Mouse (Mus musculus) right cerebral cortex, postnatal 14 days (tissue): ENCODE data around the gene Fam117a.

Experiments used
- DNase-seq: peaks from one replicate; pipeline ENCODE4 v3.0.0; 2022

Gene Fam117a

DNA sequence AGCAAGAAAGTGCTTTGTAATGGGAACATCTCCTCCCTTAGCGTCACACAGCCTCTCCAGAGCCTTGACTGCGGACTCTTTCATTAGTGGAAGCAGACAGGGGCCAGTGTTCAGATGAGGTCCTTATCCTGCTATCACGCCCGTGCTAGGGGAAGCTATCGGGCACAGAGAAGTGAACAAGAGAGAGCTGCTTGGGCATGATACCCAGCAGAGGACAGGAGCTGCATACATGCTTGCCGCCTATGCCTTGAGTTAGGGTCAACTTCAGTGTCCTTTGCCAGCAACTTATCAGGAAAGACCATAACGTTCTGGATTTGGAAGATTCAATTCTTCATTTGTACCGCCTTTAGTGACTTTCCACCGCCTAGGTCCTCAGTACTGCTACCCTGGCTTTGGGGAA, 3.0 kb upstream of the Fam117a start:
- no peak for DNase-seq

DNA sequence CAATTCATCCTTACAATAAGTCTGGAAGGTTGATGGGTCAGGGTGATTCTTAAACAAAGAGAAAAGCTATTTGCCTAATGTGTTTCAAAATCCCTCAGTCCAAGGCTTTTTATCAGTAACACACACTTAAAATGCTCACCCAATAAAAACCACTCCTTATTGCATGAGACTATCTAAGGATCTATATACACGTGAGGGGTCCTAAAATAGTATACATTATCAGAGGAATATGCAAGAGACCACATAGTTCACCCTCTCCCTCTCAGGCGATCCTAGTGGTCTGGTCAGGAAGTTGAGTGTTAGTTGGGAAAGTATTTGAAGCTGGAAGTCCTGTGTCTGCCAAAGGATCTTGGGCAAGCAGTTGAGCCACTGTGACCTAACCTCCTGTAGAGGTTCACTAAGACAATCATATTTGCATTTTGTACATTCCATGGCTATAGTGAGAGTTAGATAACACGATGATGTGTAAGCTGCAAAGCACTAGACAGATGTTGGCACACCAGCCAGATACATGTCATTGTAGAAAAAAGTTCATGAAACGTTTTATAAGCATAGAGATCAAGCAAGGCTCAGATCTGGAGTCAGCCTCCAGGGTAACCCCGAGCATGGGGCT, 2.3 kb upstream of the Fam117a start:
- DNase-seq, result no peak

DNA sequence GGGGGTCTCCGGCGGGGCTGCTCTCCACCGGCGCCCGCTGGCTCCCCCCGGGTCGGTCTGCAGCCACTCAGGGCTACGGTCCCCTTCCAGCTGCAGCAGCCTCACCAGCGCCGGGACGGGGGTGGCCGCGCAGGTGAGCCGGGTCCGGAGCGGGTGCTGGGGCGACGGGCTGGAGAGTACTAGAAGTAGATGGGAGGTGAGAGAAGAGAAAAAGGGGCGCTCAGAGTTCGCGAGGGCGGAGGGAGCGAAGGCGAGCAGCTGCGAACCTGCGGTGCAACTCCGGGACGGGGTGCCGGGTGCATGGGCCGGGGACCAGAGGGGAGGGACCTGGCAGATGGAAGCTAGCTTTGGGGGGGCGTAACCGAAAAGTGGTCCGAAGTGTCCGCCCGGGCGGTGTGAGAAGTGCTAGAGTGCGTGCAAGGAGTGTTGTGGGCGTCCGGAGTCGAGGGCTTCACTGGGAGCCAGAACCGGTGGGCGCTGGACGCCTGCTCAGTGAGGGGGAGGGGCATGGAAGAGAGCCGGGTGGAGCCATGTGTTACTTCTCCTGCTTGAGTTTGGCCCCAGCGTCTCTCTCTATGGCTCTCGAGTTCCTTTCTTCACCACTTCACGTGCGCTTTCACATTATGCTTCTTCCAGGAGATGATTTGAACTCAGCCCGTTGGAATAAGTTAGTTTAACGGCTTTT, 453 bp downstream of the Fam117a start:
- peak; percentile 37 for DNase-seq

DNA sequence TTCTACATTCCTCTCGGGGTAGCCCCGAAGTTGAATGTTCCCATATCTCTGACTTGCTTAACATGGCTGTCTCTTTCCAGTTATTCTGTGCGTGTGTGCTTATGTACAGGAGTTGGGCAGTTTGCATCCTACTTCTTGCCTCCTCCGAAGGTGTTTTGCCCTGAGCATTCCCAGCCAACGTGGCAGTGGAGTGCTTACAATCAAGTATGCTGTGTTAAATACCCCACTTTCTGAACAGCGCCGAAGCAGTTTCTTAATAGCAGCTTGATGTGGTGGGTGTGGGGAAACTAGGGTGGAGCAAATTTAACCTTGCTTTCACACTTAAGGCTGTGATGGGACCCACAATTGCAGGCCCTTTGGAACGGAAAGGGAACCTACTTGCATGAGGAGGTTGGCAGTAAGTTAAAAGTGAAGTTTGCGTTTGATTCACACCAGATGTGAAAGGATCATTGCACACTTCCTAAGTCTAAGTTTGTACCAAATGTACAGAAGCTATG, 1.1 kb downstream of the Fam117a start:
- no peak for DNase-seq

DNA sequence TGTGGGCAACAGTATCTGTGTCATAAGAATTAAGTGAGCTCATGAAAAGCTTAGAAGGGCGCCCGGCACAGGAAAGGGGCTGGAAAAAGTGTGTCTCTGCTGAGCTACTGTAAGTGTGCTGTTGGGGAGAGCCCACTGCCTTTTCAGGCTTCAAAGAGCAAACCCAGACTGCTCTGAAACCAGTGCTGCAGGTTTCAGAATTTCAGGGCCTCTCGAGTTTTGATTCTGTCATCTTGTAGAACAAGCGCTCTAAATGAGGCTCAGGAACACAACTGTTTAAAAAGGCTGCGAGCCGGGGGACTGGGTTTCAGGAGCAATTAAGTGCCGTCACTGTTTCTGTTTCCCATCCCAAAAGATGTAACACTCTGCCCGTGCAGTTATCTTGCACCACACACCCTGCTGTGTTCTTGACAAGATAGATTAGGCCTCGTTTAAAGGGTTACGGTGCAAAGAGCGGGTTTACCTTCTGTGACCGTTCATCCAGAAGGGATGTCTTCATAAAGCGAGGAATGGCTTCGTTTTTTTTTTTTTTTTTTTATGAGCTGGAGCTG, 2.7 kb downstream of the Fam117a start:
- no peak for DNase-seq

DNA sequence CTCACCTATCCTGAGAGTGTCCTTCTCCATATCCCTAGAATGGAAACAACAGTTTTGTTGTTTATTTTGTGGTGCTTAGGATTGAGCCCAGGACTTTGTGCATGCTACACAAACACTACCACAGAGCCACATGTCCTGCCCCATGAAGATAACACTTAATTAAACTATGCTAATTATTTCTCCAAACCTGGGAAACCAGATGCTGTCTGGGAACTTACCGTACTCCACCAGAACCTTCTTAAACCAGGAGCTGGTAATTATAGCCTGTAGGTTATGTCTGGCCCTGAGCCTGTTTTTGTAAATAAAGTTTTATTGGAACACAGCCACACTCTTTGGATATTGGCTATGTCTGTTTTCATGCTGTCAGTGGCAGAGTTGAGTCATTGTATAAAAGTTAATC, 3.4 kb downstream of the Fam117a start:
- no peak for DNase-seq

DNA sequence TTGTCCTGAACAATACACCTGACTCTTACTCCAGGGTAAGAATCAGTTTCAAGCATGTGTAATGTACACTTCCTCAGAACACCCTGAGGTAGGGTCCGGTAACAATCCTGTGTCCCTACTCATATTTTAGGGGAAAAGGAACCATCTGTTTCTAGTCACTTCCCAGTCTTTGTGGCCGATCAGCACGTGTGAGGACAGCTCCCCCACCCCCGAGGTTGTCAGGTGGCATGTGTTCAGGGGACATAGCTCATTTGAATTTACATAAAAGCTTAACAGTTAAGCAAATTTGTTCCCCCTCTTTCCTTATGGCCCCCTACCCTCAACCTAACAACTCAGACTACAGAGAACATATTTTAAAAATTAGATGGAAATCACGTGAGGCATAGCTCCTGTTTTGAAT, 3.8 kb downstream of the Fam117a start:
- DNase-seq, result no peak

DNA sequence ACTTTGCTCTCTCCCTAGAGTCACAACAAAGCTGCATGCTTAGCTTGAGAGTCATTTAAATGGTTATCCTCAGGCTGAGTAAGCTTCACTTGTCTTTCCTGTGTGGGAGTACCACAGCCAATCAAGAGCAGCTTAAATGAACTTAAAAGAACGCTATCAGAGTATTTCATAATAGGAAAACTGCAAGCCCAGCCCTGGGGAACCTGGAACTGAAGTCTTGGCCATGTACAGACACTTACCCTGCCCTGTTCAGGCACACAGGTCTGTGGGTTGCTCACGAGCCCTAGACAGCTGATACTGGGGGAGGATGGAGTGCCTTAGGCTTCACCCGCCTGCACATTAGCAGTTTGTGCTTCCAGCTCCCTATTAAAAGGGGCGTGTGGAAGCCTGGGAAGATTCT, 6.4 kb downstream of the Fam117a start:
- DNase-seq, result no peak

DNA sequence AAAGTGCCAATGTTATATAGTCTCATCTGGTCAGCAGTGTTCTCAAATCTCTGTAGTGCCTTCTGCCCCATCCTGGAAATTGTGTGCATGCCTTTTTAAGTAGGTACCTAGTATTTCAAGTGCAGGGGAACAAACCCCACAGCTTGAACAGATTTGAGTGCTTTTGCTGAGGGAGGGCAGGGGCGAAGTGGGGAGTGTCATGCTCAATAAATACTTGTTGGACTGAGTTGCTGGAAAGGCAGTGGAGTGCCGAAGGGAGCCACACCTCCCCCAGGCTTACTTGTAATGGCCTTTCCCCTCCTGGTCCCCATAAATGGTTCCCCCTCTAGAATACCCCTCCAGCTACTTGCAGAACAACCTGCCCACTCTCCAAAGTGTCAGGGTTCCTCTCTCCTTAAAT, 7.4 kb downstream of the Fam117a start:
- no peak for DNase-seq

DNA sequence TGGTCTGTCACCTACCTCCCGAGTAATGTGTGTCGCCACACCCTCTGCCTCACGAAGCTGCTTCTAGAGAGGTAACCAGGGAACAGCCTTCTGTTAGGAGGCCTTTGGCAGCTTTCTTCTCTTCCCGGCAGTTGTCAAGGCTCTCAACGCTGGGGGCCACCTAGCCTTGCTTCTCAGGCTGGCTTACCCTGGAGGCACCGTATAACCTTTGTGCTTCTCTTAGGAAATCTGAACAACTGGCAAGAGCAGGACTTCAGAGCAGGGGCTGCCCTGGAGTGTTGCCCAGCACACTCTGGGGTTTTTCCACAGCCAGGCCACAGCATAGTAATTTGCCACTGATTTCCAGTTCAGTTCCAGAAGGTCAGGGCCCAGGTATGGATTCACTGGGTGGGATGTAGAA, 13.5 kb downstream of the Fam117a start:
- no peak for DNase-seq

DNA sequence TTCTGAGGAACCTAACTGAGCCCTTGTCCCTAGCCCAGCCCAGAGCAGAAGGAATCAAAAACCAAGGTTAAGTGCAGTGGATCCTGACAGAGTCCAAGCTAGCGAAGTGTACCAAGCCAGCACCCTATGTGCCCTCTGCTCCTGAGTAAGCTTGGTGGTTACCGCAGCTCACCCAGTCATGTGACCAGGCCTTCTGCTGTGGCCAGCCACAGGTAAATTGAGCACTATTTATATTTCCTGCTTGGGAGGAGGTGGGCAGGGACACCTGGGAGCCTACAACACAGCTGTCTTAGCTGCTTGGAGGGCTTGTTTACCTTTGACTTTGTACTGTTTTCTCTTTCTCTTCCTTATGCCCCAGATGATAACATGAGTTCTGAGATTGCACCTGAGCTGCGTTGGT, 14.1 kb downstream of the Fam117a start:
- no peak for DNase-seq

DNA sequence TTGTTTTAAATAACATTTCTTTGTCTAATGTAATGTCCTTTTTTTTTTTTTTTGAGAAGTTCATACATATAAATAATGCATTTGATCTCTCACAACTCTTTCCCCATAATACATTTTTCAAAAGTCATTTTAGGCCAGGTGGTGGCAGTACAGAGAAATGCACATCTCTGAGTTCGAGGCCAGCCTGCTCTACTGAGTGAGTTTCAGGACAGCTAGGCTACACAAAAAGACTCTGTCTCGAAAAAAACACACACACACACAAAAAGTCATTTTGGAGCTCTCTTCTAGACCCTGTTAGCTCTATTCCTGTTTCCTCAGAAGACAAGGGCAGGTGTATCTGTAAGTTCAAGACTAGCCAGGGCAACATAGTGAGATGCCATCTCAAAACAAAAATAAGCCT, 15.9 kb downstream of the Fam117a start:
- DNase-seq, result no peak

DNA sequence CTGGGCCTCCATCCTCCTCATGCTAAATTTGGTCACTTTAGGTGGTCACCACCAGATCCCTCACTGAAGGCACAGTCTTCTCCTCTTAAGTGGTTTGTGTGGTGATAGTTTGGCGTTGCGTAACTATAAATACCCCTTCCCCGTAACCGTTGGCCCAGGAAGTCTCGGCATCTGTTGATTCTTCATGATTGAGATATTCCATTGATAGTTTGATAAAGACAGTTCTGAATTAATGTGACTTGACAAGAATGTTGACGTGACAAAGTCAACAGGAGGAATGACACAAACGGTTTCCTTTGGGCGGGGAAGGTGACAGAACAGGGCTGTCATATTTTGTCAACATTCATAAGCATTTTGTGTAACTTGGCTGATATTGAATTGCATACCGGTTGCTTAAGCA, 16.4 kb downstream of the Fam117a start:
- no peak for DNase-seq

DNA sequence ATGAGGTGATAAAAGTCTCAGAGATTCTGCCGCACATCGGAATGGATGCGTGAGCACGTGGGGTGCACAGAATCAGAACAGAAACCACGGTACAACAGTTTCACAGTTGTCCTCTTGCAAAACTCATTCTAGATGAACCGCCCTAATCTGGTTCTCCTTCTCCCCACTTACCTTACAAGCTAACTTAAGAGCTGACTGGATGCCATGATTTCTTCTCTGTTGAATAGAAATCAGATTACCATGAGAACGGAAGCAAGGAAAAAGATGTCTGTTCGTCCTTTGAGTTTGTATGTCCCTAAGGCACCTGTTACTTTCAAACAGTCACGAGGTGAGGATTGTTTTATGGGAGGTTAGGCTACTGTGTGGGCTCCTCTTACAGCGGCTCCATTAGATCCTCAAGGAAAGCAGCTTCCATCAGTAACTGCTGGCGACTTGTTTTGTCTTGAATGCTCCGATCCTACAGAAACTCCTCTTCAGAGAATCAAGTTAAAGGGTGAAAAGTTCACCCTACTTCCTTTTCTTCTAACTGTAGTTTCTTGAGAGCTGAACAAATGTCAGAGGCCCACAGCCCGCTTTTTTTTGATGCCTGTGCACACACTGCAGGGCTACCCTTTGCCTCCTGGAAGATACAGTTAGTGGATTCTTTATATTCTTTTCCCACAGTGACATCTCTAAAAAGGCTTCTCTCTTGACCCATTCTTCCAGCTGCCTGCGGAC, 17.6 kb downstream of the Fam117a start:
- DNase-seq, result no peak

DNA sequence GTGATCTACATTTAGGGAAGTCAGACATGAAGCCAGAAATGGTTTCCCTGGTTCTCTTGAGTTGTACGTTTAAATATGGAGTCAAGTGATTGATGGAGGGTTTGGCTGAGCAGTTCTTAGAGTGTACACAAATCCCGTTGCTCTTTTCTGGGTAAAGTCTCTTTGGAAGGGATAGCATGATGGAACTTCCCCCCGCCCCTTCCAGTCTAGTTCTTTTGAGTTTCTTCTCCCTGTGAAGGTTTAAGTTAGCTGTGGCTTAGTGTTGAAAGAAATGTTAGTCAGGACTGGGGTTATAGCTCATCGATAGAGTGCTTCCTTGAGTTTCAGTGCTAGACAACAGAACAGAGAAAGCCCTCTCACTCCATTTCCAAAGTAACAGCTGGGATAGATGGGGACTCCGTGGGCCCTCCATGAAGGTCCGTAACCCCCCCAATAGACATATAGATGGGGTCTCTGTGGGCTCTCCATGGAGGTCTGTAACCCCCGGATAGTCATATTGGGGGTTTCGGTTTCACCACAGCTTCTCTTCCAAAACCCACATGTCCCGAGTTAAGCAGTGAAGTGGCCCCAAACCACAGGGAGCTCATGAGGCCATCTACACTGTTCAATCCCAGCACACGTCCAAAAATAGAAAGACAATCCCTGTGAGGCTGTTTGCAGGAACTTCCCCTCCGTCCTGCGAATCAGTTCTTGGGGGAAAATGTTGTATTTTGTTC, 18.3 kb downstream of the Fam117a start:
- DNase-seq, result no peak

DNA sequence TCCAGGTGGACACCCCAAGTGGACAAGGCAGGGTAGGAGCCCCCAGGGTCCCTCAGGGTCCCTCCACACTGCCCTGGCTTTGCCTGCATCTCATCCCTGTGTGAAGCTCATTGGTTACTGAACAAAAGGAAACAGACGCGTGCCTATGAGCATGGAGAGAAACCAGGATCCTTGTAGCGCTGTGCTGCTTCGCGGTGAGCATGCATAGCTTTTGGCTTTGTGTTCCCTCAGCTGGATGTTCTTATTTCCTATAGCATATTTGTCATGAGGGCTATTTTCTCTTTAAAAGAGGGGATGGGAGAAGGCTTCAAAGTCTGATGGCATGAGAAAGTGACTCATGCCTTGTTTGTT, 18.8 kb downstream of the Fam117a start:
- no peak for DNase-seq

DNA sequence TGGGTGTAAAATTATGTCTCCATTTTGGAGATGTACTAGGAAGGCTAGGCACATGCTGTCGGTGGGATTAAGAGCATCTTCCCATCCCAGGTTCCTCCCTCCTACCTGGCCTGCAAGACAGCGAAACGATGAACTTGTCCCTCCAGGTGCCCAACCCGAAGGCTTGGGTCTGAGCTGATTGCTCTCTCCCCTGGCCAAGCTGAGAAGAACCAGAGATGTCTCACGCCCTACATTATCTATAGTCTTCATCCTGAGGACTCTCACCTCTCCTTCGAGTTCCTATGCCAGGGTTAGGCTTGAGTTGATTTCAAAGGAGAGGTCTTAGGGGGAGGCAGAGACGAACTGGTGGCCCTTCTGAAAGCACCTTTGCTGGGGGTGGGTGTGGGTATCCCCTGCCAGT, 19.2 kb downstream of the Fam117a start:
- no peak for DNase-seq

DNA sequence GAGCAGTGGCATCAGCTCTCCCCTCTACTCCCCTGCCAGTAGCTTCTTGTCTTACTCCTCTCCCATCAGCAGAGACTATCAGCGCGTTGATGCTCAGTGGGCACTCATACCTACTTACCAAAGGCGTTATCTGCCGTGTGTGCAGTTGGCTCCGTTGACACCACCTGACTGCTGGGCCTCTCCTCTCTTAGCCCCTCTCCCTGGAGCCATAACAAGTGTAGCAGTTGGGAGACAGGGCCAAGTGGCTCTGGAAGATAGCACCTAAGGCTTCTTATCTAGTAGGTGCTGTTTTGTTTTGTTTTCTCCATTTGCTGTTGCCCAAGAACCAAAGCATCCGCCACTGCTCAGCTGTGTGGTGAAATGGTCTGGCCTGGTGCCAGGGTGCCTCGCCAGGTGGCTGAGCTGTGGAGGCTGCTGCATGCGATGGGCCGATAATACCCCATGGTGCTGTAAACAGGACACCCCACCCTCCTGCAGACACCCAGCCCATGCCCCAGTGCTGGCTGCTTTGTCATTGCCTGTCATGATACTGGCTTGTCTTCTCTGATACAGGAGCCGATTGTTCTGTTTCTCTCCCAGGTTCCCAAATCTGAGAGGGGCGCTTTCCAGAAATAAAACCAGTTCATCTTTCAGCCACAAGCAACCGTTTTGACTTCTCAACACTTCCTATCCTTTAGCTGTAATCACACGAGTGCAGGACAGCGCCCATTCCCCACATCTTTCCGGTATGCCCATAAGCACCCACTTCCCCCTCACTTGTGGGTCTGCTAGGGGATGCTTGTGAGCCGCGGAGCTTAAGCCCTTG, 19.9 kb downstream of the Fam117a start:
- DNase-seq, result peak; percentile 36

DNA sequence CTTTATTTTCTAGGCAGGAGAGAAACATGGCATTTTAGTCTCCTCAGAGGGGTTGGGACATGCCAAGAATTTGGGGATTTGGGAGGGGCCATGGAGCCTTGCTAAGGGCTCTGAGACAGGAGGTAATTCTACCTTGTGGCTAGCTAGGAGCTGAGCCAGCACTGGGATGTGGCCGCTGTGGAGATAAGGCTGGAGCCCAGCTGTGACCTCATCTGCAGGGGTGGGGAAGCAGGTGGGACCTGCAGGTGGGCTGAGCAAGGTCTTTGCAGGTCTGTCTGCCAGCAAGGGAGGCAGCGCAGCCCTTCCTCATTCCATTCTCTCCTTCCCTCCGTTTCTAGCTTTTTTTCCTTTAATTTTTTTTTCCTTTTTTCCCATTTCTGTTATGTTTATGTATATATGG, 21.4 kb downstream of the Fam117a start:
- no peak for DNase-seq

DNA sequence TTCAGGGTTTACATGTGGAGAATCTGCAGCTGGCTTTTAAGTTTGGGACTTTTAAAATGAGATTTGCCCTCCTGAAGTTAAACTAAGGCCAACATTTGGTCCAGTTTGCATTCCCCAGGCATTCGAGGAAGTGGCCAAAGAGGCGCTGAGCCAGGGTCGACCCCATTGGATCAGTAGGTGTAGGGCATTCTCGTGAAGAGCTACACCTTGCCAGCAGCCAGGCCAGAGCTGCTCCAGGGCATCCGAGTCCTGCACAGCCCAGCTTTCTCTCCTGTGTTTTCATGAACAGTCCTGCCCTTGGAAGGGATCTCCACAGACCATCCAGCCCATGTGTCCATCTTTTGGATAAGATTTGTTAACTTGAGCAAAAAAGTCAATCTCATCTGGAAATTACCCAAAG, 27.6 kb downstream of the Fam117a start:
- DNase-seq, result no peak

DNA sequence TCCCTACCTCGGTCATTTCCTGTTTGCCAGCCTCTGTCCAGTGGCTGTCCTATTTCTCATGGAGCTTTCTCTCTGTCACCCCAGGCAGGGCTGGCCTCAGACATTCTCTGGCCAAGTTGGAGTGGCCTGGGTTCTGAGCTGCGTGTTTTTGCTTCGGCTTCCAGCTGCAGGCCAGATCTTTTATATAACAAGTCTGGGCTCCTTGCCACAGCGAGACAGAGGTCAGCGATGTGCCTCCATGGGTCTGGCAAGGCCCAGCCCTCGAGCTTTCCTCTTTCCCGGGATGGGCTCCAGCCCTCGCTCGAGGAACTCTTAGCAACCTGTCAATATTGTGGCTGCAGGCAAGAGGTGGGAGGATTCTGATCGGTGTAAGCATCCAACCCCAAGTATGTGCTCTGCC, 28.8 kb downstream of the Fam117a start:
- peak; percentile 47 for DNase-seq

DNA sequence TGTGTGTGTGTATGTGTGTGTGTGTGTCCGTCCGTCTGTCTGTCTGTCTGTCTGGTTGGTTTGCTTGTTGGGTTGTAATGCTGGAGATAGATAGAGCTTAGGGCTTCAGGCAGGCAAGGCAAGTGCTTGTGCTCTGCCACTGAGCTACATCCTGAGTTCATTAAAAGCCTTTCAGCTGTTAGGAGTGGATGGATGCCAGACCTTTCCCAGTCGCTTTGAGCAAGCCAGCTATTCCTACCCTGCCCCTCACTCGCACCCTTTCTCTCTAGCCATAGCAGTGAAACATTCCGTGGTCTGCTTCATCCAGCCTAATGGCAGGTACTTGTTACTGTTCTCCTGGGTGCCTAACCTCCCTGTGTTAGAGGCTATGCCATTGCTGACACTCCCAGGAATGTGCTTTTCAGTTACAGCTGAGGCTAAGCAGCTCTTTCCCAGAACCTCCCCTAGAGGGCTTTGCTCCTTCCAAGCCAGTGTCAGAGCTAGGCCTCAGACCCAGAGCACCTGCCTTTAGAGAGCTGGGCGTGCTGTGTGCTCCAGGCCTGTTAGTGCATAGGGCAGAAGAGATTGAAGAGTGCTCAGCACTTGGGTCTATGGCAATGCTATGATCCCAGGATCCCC, 29.6 kb downstream of the Fam117a start:
- no peak for DNase-seq
